Mouse (Mus musculus): Measurements from ENCODE around the gene Tulp3.
"Not testable (repeated sequence)": the region's sequence is repeated elsewhere in the genome, so short reads cannot be mapped to it uniquely, and the experiment has no call there.

GRCm38 (mm10) chr6:128302640-128303039, 53.0 kb downstream of the Tulp3 start:
- TF ChIP-seq POLR2A (IDR thresholded peaks at IDR 0.05; ENCODE audit: control insufficient read depth, extremely low read depth, insufficient read depth, low read length, poor library complexity); CTCF (IDR thresholded peaks at IDR 0.05; ENCODE audit: borderline replicate concordance, control insufficient read depth, extremely low read depth, insufficient read depth, low read length, poor library complexity): not testable (repeated sequence)
